Mouse (Mus musculus) kidney, postnatal 10 days (tissue): ENCODE results near the gene Gm45521.
"Not testable (repeated sequence)": the region's sequence is repeated elsewhere in the genome, so short reads cannot be mapped to it uniquely, and the experiment has no call there.

Source experiments
- DNase-seq: peaks from one replicate; pipeline ENCODE4 v3.0.0; 2021; ENCODE audit warnings: mixed read lengths

The Gm45521 gene

DNA sequence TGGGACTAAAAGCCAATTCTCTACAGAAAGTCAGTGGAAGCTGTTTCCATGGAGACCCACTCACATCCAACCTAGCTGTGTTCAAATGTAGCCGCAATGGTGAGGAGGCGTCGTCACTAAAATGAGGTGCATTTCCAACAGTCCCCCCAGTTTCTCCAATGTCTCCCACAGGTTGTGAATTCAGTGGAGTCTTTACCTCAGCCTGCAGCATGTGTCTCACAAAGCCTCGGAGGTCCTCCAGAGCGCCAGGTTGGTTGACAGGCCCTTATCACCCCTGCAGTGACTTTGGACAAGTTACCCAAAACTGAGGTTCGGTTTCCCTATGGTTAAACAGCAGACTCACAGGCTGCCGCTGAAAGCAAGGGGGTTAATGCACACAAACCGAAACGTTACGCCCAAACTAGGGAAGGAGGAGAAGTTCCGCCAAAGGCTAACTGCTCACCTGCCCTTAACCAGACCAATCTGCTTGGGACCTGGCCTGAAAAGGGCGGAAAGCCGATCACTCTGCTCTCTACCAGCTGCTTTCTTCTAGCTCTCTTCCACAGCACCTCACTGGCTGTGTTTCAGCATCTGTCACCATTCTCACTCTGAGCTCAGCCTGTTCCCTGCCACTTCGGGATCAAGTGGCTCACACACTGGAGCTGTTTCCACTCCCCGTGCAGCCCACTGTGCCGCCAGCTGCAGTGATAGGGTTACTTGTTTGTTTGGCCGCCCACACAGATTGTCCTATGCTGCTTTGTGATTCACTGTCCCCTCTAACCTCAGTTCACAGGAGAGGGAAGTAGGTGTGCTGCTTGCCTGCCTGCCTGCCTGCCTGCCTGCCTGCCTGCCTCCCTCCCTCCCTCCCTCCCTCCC, 44.0 kb downstream of the Gm45521 start:
- DNase-seq: no peak

DNA sequence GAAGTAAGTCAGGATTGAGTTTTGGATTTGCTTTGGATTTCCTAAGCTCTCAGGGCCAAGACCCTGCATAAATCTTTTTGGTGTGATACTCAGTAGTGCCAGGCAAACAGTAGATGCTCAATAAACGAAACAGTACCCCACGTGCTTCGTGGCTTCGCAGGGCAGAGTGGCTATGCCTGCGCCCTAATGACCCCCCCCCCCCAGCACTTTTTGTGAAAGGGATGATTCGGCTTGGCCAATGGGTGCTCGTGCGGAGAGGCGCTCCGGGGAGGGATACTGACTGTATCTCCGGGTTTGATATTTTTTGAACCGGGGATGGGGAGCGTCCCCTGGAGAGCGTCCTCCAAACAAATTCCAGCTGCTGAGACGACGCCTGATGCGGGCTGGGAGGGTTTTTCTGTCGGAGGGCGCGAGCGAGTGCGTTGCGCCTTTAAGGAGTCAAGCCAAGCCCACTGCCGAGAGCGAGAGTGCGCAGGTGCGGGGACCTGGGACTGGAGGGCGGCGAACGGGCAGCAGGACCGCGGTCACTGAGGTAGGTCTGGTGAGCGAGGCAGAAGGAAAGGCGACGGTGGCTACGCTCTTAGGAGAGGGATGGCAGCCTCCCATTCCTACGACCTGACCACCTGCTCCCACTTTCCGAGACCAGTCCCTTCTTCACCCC, 45.5 kb downstream of the Gm45521 start, which contains the start of gene Abhd6:
Abhd6 (plus strand) TSS at position 471 of the 661 bp plus-strand sequence.
- peak; percentile 92 for DNase-seq

DNA sequence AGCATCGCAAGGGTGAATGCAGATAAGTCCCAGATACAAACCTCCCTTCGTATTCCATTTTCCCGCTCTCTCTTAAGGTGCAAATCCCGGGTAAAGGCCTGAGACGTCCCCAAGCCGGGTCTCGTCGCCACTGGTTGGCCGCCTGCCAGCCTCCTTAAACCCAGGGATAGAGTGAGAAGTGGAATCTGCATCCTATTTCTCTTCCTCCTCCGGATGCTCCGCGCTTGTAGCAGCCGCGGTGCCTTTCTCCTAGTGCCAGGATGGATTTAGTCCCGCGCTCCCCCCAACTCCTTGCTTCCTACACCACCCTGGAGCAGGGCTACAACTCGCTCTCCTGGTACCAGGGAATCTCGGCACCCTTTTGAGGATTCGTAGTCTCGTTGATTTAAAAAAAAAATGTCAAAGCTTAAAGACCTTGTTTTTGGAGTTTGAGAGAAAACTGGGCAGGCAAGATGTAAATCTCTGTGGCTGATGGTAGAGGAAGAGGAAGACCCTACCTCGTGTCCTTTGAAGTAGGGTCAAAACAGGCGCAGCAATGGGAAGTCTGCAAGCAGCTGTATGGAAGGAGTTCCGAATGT, 46.1 kb downstream of the Gm45521 start:
- peak; percentile 81 for DNase-seq

DNA sequence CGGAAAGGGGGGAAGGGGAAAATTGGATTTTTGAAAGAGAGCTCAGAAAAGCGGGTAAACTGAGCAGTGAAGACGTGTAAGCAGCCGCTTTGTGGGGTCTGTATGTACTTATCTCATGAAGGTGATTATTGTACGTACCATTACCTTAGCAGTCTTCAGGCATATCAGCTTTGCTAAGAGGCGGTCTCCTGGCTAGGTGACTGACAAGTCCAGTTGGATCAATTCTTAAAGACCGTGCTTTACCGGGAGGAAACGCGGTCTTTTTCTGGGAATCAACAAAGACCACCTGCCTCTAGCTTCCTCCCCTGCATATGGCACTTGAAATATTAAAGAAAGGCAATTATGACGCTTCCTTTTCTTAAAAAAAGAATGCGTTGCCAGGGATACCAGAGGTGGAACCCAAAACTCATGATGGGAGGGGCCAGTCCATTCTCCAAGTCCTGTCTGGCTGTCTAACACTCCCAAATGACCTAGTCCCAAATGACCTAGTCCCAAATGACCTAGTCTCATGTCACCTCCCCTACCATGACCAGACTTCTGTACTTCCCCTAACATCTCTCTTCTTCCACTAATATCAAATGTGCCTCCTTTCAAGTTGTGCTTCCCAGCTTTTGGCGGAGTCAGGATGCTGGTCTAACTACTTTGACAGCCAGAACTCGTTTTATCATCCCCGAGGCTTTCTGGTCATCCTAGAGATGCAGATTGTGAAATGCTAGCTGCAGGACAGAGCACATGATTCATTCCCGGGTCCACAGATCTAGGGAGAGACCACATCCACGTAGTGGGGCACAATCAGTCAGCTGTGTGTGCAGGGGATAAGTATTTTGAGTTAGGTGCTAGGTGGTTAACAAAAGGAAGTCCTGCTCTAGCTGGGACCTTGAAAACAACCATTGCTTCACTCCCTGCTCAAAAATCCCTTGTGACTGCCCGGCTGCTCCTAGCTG, 46.9 kb downstream of the Gm45521 start:
- no peak for DNase-seq

DNA sequence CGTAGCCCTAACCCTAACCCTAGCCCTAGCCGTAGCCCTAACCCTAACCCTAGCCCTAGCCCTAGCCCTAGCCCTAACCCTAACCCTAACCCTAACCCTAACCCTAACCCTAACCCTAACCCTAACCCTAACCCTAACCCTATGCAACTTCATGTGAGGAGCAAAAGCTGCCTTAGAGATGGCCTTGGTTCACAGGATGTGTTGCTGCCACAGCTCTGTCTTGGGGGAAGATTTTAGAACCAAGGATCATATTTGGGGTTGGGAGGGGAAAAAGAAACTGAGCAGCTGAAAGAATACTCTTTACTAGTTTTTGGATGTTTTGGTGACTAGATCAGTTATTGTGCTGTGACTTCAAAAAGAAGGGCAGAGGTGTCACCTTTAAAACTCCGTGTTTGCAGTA, 49.0 kb downstream of the Gm45521 start:
- DNase-seq: not testable (repeated sequence)

DNA sequence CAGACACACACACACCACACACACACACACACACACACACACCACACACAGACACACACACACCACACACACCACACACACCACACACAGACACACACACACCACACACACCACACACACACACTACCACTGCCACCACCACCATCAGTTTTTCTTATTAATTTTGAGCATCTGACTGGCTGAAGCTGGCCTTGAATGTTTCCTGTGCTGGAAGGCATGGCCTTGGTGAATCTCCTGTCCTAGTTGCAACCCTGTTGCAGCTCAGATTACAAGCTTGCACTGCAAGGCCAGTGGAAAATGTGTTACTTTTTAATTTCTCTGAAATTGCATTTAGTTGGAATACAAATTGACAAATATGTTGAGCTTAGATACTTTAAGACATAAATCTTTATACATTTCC, 50.0 kb downstream of the Gm45521 start:
- no peak for DNase-seq

DNA sequence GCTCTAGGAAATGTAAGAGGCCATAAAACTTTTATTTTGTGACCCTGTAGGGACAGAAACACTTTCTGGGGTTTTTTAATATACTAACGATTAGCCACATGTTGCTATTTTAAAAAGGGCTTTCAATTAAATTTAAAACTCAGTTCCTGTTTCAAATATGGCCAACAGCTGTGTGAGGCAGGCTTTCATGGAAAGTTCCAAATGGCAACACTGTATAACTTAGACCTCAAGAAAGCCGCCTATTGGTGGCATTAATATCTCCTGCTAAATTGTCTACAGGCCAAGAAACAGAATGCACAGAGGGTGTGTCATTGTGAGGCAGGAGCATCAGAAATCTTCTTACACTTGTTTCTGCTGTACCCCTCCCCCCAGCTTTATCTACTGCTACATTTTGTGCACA, 50.4 kb downstream of the Gm45521 start:
- DNase-seq: no peak

DNA sequence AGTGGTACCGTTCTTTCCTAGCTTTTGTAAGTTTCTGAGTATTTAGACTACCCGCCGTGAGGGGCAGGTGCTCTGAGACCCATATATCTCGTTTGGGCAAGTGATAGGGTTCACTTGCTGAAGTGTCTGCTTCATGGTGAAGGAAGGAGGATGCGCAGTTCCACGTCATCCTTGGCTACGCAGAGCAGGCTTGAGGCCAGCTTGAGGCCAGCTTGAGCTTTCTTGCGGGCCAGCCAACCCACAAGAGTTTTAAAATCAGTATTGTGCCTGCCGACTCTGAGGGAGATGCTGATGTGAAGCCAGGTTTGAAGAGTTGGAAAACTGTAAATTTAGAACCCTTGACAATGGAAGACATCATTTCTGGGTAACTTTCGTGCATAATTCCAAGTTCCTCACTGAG, 50.8 kb downstream of the Gm45521 start:
- no peak for DNase-seq
